Mouse (Mus musculus) hematopoietic stem cell, adult 5-6 weeks (primary cell): ENCODE measurements around the gene Notch1. TPM values are rescaled to one million over a fixed set of nuclear protein-coding genes. Genes with fewer than 3 reads are reported as not detected.

Source experiments
- ATAC-seq, 2 experiments: fragments of 125-278 bp in 1 of 2; replicated peaks in 1 of 2; 2 replicates each; pipeline ENCODE4 v1.8.0; 2016 to 2017; ENCODE audit warnings: inconsistent platforms in 2 of 2, mild to moderate bottlenecking in 2 of 2, moderate number of reproducible peaks in 2 of 2, low read depth in 1 of 2, moderate TSS enrichment in 1 of 2; ENCODE audit not compliant: low FRiP score in 2 of 2, poor library complexity in 2 of 2, severe bottlenecking in 2 of 2, insufficient read depth in 1 of 2, low TSS enrichment in 1 of 2
- total RNA-seq: library from RNA; stranded (forward); fragments of 172-1452, 232-1000 nt; gene quantifications from 2 replicates; pipeline ENCODE4 v1.2.3, GENCODE M21; 2017

The Notch1 gene
- total RNA-seq, 1 experiment from 2014 or later: 21.6 TPM

DNA sequence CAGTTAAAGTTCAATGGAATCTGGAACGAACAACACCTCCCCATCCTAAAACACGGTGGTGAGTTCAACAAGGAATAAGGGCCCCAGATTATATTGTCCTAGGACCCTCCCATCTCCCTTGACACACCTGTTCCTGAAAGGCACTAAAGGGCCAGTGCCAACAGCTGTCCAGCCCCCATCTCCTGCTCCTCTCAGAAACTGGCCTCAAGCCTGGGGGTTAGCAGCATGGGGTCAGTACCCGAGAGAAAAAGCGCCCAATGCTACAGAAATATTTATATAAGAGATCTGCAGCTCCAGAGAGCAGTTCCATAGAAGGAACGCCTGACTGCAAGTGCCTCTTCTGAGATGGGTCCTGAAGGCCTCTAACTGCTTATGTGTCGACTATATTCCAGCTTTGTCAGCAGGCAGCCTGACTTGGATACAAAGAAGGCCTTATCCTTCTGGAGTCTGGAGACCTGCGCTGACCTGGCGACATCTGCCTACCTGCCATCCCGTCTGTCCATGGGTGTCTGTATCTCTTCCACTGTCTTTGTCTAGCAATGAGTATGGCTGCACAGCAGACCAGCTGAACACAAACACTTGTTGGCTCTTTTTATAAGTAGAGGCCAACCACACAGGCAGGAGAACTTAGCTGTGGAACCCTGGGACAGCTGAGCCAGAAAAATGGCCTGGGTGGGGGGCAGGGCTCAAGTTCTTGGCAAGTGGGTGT, 11.5 kb downstream of the Notch1 start:
- no peak for ATAC-seq

DNA sequence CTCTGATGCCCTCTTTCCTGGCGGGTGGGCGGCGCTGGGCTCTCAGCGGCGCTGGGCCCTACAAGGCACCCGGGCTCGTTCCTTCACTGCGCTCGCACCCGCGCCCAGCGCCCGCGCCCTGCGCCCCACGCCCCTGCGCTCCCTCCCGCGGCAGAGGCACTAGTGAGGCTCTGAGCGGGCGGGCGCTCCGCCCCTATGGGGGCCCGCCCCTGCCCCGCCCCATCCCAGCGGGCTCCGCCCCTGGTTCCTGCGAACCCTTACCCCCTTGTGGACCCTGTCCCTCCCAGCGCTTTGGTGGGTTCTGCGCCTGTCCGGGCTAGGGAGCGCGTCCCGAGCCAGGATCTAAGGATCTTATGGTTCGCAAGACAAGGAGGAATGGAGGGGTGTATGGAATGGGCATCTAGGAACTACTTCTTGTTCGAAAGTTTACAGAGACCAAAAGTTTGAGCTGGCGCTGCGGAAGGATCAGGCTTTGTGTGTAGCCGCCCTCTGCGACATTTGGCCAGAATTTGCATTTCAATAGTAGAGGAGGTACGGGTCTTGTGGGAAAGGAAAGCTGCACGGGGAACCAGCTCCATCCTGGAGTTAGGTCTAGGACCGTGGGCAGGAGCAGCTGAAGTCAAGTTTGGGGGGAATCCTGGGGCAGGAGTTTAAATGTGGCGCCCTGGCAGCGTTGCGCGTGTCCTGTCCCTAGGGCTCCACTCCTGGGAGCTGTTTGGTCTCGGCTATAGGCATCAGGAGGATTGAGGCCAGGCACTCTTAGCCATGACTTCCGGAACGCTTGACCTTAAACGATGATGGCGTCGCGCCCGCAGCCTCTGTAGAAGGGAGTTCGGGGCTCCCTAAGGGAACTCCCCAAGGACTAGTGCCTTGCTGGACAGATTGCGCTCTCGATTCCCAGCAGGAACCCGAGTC, 12.5 kb downstream of the Notch1 start:
- peak; percentile 39 to 74 for ATAC-seq

DNA sequence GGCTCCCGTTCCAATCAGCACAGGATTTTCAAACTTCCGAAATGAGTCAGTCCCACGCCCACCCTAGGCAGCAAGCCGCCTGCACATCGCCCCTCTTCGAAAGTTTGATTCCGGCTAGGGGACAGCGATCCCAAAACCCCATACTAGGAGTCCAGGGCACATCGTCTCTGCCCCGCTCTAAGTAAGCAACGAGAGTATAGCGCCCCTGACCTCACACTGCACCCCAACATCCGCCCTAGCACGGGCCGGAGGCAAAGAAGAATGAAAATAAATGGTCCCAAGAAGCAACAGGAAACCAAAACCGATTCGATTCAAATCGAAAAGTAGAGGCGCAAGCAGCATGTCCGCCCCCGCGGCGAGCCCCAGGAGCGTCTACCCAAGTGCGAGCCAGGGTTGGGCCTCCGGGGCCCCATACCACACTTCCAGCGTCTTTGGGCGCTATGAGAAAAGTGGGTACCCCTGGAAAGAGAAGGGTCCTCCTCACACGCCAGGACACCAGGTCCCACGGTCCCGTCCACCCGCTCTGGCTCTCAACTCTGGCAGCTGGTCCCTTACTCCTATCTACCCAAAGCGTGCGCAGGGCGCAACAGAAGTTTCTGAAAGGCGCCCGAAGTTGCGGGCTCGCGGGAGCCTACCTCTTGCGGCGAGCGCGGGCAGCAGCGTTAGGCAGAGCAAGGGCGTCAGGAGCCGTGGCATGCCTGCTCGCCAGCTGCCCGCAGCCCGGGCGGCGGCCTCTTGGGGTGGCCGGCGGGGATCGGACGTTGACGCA, 13.4 kb downstream of the Notch1 start:
- ATAC-seq: no peak

DNA sequence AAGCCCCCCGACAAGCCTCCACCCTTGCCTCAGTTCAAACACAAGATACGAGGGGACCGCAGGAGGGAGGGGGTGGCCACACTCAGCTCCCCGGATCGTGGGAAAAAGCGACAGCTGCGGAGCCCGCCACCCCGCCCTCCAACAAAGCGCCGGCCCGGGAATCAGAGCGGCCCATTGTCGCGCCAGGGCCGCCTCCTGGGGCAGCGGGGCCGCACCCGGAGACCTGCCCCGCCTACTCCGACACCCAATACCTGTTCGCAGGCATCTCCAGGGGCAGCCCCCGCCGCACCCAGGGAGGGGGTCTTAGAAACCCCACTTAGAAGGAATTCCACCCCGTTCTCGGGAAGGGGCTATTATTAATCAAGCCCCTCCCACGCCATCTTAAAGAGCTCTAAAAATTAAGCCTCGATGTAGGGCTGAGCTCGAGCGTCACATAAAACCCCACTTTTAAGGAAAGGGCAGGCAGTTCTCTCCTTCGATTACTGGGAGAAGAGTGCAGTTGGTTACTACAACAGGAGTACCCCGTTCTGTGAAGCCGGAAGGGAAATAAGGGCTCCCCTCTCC, 14.1 kb downstream of the Notch1 start:
- ATAC-seq: no peak

DNA sequence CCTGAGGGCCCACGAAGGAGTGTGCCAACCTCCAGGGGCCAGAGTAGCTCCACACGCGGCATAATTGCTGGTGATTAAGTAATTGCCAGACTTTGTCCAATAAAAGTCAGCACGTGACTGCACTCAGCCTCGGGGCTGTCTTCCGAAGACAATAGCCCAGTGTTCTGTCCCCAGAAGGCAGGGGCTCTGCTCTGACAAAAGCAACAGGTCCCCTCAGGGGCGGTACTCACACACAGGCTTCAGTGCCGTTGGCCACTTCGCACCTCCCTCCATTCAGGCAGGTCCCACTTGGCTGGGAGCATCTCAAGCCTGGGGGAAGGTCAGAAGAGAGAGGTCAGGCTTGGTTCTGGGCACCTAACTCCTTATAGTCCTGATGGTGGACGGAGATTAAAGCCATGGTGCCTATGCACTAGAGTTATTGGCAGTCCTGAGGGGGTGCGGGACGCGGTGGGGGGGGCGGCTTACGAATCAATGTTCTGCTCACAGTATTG, 14.8 kb downstream of the Notch1 start:
- no peak for ATAC-seq

DNA sequence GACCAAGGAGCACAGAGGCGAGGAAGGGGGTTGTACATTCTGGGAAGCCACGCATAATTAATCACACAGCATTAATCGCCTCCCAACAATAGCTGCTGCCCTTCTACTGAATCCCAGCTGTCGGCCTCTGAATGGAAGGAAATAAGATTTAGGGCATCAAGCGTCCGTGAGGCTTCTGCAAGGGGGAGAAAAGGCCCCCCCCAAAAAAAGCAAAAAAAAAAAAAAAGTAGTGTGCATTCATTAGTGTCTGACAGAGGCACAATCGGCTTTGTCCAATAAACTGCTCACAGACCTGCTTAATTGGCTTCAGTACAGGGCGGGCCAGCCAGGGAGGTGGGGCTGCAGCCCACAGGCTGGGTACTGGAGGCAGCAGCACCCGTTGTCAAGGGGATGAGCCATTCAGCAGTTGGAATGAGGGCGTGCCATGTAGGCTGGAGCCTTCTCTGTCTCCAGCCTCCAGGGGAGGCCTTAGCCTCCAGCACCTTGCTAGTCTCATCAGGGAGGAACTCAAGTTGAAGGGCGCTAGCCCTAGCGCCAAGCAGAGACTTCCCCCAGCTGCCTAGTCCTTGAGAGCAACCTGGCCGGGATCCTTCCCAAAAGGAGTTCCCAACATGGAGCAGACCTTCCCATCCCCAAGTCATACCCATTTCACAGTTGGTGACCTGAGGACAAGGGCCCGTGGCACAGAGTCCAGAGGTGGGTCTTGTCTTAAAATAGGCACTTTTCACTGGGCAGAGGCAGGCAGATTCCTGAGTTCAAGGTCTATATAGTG, 15.7 kb downstream of the Notch1 start:
- no peak for ATAC-seq

DNA sequence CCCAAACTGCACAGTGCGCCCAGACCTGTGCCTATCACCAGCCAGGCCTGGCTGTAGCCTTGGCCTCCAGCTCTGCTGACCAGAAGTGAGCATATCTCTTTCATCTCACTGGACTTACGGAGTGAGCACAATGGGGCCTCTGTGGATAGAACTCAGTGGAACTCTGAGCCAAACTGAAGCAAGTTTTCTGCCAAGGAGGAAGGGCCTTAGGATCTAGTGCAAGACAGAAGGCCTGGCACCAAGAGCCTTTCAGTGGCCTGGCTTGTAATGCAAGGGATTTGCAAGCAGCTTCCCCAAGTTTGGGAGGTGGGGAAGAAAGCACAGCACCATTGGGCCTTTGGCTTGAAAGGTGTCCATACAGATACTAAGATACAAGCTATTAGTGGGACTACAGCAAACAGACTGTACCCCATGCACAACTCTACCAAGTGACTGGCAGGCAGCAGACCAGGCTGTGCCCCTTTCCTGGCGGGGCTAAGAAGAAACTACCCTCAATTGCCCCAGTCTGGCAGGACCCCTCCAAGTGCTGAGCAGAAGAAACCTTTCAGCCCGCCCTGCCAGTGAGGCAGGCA, 16.4 kb downstream of the Notch1 start:
- ATAC-seq: no peak

DNA sequence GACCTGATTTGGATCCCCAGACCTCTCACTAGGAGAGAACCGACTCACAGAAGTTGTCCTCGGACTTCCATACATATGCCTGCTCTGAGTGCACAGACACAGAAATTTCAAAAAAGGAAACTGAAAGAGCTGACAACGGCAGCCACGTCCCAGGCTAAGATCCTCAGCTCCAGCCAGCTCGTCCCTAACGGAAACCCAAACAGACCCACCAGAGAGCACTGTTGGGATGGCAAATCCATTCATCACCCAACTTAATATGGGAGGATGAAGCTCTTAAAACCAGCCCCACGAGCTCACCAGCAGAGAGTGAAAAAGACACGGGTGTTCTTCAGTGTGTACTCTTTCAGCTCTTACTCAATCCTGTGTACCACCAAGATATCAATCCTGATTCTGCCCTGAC, 17.8 kb downstream of the Notch1 start:
- no peak for ATAC-seq

DNA sequence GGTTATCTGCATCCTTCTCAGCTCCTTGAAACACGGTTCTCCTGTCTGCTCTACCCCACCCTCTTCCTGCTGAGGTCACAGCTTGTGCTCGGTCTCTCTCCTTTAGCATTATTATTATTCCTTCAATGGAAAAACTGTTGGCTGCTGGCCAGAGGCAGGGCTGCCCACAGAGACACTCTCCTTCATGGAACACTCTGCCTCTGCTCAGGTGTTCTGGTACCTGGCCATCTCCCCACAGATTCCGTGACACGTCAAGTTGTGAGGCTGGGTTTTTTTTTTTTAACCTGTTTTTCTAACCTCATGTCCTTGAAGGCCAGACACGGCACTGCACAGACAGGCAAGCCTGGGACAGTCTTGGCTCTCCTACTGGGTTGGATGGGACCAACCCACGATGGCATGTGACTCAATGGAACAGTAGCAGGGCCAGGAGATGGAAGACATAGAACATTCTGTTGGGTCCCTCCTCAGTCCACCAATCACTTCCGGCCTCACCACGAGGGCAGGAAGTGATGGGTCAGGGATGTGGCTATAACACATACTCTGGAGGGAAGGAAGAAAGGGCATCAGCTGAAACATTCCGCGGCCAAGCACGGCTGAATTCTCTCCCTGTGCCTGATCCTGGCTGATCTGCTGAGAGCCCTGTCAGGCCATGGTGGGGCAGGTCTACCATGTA, 18.5 kb downstream of the Notch1 start:
- no peak for ATAC-seq

DNA sequence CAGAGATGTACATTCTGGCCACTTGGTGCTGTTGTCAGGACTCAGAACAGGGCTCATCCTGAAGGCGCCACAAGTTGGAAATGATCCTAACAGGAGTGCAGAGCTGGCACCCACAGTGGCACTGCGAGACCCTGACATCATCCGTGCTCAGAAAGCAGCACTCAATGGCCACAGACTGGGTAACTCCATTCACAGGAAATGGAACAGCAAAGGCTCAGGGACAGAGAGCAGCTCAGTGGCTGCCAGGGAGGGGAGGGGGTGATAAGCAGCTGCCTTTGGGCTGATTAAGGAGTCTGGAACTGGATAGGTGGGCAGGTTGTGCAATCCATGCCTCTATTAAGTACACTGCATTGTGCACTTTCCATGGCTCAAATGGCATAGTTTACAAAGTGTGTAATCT, 20.0 kb downstream of the Notch1 start:
- ATAC-seq: no peak

DNA sequence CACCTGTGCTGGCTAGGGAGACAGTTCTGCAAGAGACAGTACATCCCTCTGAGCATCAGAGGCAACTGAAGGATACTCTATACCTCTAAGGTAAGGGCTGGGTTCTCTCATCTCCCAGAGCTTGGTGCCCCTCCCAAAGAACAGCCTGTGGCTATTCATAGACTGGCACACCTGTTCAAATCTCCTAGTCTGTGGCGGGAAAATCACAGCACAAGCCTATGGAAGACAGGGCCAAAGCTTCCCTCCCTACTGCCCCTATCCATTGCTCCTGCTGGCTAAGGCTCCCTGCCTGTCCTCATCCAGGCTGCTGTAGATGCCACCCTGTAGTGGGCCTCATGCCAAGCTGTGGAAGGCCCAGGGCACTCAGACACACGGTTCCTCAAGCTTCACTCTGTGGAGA, 20.8 kb downstream of the Notch1 start:
- ATAC-seq: no peak

DNA sequence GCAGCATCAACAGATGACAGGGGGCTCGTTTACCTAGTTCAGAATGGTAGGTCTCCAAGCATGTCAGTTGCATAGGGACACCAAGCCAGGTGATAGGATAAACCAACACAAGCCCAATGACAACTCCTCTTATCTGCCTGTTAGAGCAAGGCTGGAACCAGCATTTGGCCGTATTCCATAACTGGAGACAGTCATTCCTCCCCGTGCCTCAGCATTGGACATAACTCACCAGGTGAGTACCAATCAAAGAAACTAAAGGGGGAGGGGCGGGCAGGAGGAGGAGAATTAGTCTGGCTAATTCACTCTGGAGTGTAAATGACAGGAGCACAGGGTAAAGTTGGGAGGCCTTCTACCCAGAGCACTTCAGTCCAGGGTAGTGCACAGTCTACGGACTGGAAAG, 21.5 kb downstream of the Notch1 start:
- no peak for ATAC-seq

DNA sequence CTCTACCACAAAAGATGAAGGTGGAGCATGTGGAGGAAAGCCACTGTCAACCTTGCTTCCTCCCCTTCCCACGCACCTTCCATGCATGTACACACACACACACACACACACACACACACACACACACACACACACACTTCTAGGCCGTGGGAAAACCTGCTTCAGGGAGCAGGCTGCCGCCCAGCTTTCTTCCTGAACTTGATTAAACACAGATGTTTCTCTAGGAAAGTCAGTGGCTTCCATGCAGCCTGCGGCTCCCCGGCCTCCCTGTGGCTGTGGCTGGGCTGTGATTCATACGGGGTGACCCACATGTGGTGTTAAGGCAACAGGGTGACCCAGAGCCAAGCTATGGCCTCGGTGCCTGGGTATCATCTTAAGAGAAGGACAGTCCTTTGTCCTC, 22.1 kb downstream of the Notch1 start:
- no peak for ATAC-seq

DNA sequence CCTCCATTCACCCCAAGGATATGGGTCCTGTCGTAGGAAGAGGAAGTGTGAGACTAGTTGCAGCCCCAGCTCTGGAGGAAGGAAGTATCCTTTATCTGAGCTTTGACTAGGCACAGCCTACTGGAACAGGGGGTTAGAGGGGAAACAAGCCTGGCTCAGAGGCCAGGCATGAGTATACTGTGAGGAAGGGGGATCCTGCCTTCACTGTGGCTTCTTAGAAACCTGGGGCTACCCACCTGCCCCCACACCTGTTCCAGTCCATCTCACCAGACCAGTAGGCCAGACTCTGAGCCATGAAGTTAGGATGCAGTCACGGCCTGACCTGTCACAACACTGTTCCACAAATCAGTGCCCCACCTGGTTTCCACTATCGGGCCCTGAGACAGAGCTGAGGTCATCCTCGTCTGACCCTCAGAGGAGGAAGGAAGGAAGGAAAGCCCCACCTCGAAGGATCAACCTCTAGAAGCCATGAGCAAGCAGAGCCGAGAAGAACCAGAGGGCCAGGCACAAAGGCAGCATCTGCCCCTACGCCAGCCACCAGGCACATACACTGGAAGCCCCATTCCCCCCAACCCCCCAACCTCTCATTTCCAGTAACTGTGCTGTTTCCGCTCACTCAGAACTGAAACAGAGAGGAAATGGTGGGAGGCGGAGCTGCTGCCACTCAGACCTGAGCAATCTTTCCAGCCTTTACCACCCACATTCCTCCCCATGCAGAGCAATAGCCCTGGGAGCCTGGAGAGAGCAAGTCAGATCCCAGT, 23.3 kb downstream of the Notch1 start:
- peak; percentile 69 for ATAC-seq

DNA sequence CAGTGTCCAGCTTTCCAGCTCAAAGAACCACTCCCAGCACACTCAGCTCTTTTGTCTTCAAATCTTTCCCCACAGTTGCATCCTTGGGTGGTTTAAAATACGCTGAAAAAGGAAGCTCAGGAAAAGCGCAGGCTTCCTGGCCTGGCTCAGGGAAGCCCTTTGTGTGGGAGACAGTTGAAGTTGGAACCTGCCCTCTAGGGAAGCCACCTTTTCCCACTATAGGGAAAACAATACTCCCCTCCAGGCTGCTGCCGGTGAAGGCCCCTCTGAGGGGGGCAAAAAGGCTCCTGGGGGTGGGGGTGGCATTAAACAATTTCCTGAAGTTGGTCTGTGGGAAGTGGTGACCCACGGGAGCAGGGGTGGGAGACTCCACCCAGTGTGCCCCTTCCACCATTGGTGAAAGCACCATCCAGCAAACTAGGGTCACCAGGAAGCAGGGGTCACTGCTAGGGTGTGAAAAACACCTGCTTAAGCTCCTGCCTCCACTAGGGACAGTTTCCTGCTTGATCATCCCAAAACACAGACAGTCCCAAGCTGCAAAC, 25.6 kb downstream of the Notch1 start:
- no peak for ATAC-seq
